Mouse (Mus musculus) embryonic facial prominence, embryonic 13.5 days (tissue): Measurements from ENCODE around the gene Rhob. TPM values are rescaled to one million over a fixed set of nuclear protein-coding genes. Genes with fewer than 3 reads are reported as not detected.

Source experiments
- ATAC-seq: fragments of 200-750 bp; cut with Nextera tagmentation; 2 replicates; pipeline ENCODE4 v1.8.0; 2017; ENCODE audit warnings: low read depth; ENCODE audit not compliant: insufficient number of reproducible peaks, insufficient read depth, low FRiP score, low TSS enrichment
- H3K27ac ChIP-seq: fragments of 300-500 bp; sonication (generic); 2 replicates; pipeline ENCODE4 v1.5.1; 2015; ENCODE audit warnings: moderate library complexity, mild to moderate bottlenecking, inconsistent platforms
- H3K27me3 ChIP-seq: fragments of 300-500 bp; sonication (generic); 2 replicates; pipeline ENCODE4 v1.6.1; 2015; ENCODE audit warnings: mild to moderate bottlenecking, inconsistent platforms
- H3K36me3 ChIP-seq: fragments of 300-500 bp; sonication (generic); 2 replicates; pipeline ENCODE4 v1.6.1; 2015; ENCODE audit warnings: mild to moderate bottlenecking, inconsistent platforms
- H3K4me1 ChIP-seq: fragments of 300-500 bp; sonication (generic); 2 replicates; pipeline ENCODE4 v1.6.1; 2015; ENCODE audit warnings: inconsistent platforms
- H3K4me2 ChIP-seq: fragments of 300-500 bp; sonication (generic); 2 replicates; pipeline ENCODE4 v1.6.1; 2015; ENCODE audit warnings: moderate library complexity, mild to moderate bottlenecking, inconsistent platforms
- H3K4me3 ChIP-seq: fragments of 300-500 bp; sonication (generic); 2 replicates; pipeline ENCODE4 v1.5.1; 2015; ENCODE audit warnings: mild to moderate bottlenecking, inconsistent platforms
- H3K9ac ChIP-seq: fragments of 300-500 bp; sonication (generic); 2 replicates; pipeline ENCODE4 v1.6.1; 2015; ENCODE audit warnings: mild to moderate bottlenecking, inconsistent platforms
- H3K9me3 ChIP-seq: fragments of 300-500 bp; sonication (generic); 2 replicates; pipeline ENCODE4 v1.6.1; 2016; ENCODE audit warnings: inconsistent platforms
- WGBS: fragments of 180-500 bp; shearing (Covaris S2); methylation state at CpG from one replicate; pipeline ENCODE4 v1.1.7; 2015; ENCODE audit warnings: mixed read lengths; 5-methylcytosine and 5-hydroxymethylcytosine counted together
- polyA plus RNA-seq: library from polyadenylated mRNA; unstranded; fragments of >200 nt; fragmentation: Nextera tagmentation; extraction: Ambion mirVana; gene quantifications from 2 replicates; pipeline ENCODE4 v1.2.1, GENCODE M21; 2015

Gene Rhob
- 44.9 and 45.9 TPM in 2 replicates for polyA plus RNA-seq

GRCm38 (mm10) chr12:8499871-8500596, at the start of gene Rhob:
Rhob (minus strand) TSS chr12:8500009.
- Histone ChIP-seq H3K9ac (peak within 1 kb of the TSS; percentile 94), H3K27me3 (no peaks in the 10 kb centered on the region), H3K9me3 (no peaks in the 10 kb centered on the region), H3K4me3 (peak within 1 kb of the TSS; percentile 85), H3K27ac (peak within 1 kb of the TSS; percentile 100), H3K4me1 (peaks cover 42% of the 10 kb centered on the region), H3K4me2 (peak within 1 kb of the TSS; percentile 93), H3K36me3 (no peaks in the 10 kb centered on the region)
- peak; percentile 97 for ATAC-seq
- WGBS: under 1% methylated on average over 56 of the region's 56 CpGs

- Histone ChIP-seq H3K27me3 (no peaks in the 10 kb centered on the region), H3K9me3 (no peaks in the 10 kb centered on the region), H3K27ac (no peak overlapping the region), H3K9ac (no peak overlapping the region), H3K4me3 (no peak overlapping the region), H3K36me3 (no peaks in the 10 kb centered on the region), H3K4me2 (no peak overlapping the region), H3K4me1 (no peaks in the 10 kb centered on the region; the same call in 1 of the 2 replicates)
- 18% methylated on average over 11 of the region's 11 CpGs for WGBS
- no peak for ATAC-seq
Measured at GRCm38 (mm10) chr12:8547357-8547756, 47.5 kb upstream of the Rhob start.

- no peak for ATAC-seq
- WGBS: 88% methylated on average over 6 of the region's 6 CpGs
- H3K9ac ChIP-seq: no peak overlapping the region
Measured at GRCm38 (mm10) chr12:8546801-8547200, 47.0 kb upstream of the Rhob start.

GRCm38 (mm10) chr12:8545066-8545610, 45.3 kb upstream of the Rhob start:
- no peaks in the 10 kb centered on the region for H3K27me3 ChIP-seq
- no peak overlapping the region for H3K9ac ChIP-seq
- H3K36me3 ChIP-seq: no peaks in the 10 kb centered on the region
- 82% methylated on average over 5 of the region's 5 CpGs for WGBS
- H3K27ac ChIP-seq: no peak overlapping the region
- no peak overlapping the region for H3K4me3 ChIP-seq
- no peaks in the 10 kb centered on the region for H3K9me3 ChIP-seq
- no peaks in the 10 kb centered on the region; the same call in 1 of the 2 replicates for H3K4me1 ChIP-seq
- no peak for ATAC-seq
- H3K4me2 ChIP-seq: no peak overlapping the region

More at GRCm38 (mm10) chr12:8546801-8547200, 47.0 kb upstream of the Rhob start:
- H3K4me2 ChIP-seq: no peak overlapping the region
- H3K4me1 ChIP-seq: no peaks in the 10 kb centered on the region; the same call in 1 of the 2 replicates
- no peaks in the 10 kb centered on the region for H3K36me3 ChIP-seq
- H3K4me3 ChIP-seq: no peak overlapping the region
- no peak overlapping the region for H3K27ac ChIP-seq
- H3K27me3 ChIP-seq: no peaks in the 10 kb centered on the region
- H3K9me3 ChIP-seq: no peaks in the 10 kb centered on the region

- Histone ChIP-seq H3K4me3 (no peak overlapping the region), H3K27me3 (no peaks in the 10 kb centered on the region), H3K36me3 (no peaks in the 10 kb centered on the region), H3K9ac (no peak overlapping the region), H3K4me1 (no peaks in the 10 kb centered on the region), H3K4me2 (no peak overlapping the region), H3K27ac (no peak overlapping the region), H3K9me3 (no peaks in the 10 kb centered on the region)
- WGBS: 83% methylated on average over 4 of the region's 4 CpGs
- ATAC-seq: no peak
Measured at GRCm38 (mm10) chr12:8542371-8542770, 42.6 kb upstream of the Rhob start.

- WGBS: 84% methylated on average over 13 of the region's 13 CpGs
- H3K4me2 ChIP-seq: no peak overlapping the region
- H3K36me3 ChIP-seq: no peaks in the 10 kb centered on the region
- no peaks in the 10 kb centered on the region for H3K4me1 ChIP-seq
- no peaks in the 10 kb centered on the region for H3K27me3 ChIP-seq
- H3K9me3 ChIP-seq: no peaks in the 10 kb centered on the region
- ATAC-seq: no peak
- H3K9ac ChIP-seq: no peak overlapping the region
- H3K27ac ChIP-seq: no peak overlapping the region
- H3K4me3 ChIP-seq: no peak overlapping the region
Measured at GRCm38 (mm10) chr12:8539471-8539870, 39.7 kb upstream of the Rhob start.

GRCm38 (mm10) chr12:8537291-8537690, 37.5 kb upstream of the Rhob start:
- no peaks in the 10 kb centered on the region for H3K9me3 ChIP-seq
- WGBS: 84% methylated on average over 5 of the region's 5 CpGs
- no peaks in the 10 kb centered on the region for H3K27me3 ChIP-seq
- H3K36me3 ChIP-seq: no peaks in the 10 kb centered on the region
- H3K4me1 ChIP-seq: no peaks in the 10 kb centered on the region
- no peak overlapping the region for H3K4me2 ChIP-seq
- H3K4me3 ChIP-seq: no peak overlapping the region
- no peak overlapping the region for H3K27ac ChIP-seq
- no peak for ATAC-seq
- H3K9ac ChIP-seq: no peak overlapping the region

GRCm38 (mm10) chr12:8536221-8536965, 36.6 kb upstream of the Rhob start:
- H3K9me3 ChIP-seq: no peaks in the 10 kb centered on the region
- no peaks in the 10 kb centered on the region for H3K4me1 ChIP-seq
- 70% methylated on average over 9 of the region's 9 CpGs for WGBS
- no peak overlapping the region for H3K4me2 ChIP-seq
- H3K9ac ChIP-seq: no peak overlapping the region
- no peaks in the 10 kb centered on the region for H3K36me3 ChIP-seq
- no peak overlapping the region for H3K27ac ChIP-seq
- H3K4me3 ChIP-seq: no peak overlapping the region
- H3K27me3 ChIP-seq: no peaks in the 10 kb centered on the region
- ATAC-seq: no peak

- Histone ChIP-seq H3K27me3 (no peaks in the 10 kb centered on the region), H3K9ac (no peak overlapping the region), H3K27ac (no peak overlapping the region), H3K4me3 (no peak overlapping the region), H3K4me1 (no peaks in the 10 kb centered on the region), H3K36me3 (no peaks in the 10 kb centered on the region), H3K9me3 (no peaks in the 10 kb centered on the region), H3K4me2 (no peak overlapping the region)
- no peak for ATAC-seq
- 76% methylated on average over 7 of the region's 7 CpGs for WGBS
Measured at GRCm38 (mm10) chr12:8535596-8535995, 35.8 kb upstream of the Rhob start.

GRCm38 (mm10) chr12:8534915-8535314, 35.1 kb upstream of the Rhob start:
- Histone ChIP-seq H3K9me3 (no peaks in the 10 kb centered on the region), H3K4me1 (no peaks in the 10 kb centered on the region), H3K4me3 (no peak overlapping the region), H3K27ac (no peak overlapping the region), H3K27me3 (no peaks in the 10 kb centered on the region), H3K36me3 (no peaks in the 10 kb centered on the region), H3K4me2 (no peak overlapping the region), H3K9ac (no peak overlapping the region)
- WGBS: 42% methylated on average over 1 of the region's 1 CpGs
- ATAC-seq: no peak

GRCm38 (mm10) chr12:8527770-8528169, 28.0 kb upstream of the Rhob start:
- no peaks in the 10 kb centered on the region for H3K27me3 ChIP-seq
- ATAC-seq: no peak
- no peak overlapping the region for H3K4me3 ChIP-seq
- H3K4me1 ChIP-seq: no peaks in the 10 kb centered on the region
- no peak overlapping the region for H3K27ac ChIP-seq
- H3K9ac ChIP-seq: no peak overlapping the region
- no peaks in the 10 kb centered on the region for H3K36me3 ChIP-seq
- no peaks in the 10 kb centered on the region for H3K9me3 ChIP-seq
- no peak overlapping the region for H3K4me2 ChIP-seq
- WGBS: 85% methylated on average over 5 of the region's 5 CpGs

GRCm38 (mm10) chr12:8527175-8527574, 27.4 kb upstream of the Rhob start:
- H3K27me3 ChIP-seq: no peaks in the 10 kb centered on the region
- no peaks in the 10 kb centered on the region for H3K4me1 ChIP-seq
- no peak for ATAC-seq
- H3K27ac ChIP-seq: no peak overlapping the region
- no peak overlapping the region for H3K9ac ChIP-seq
- H3K36me3 ChIP-seq: no peaks in the 10 kb centered on the region
- no peak overlapping the region for H3K4me2 ChIP-seq
- no peak overlapping the region for H3K4me3 ChIP-seq
- WGBS: 76% methylated on average over 1 of the region's 1 CpGs
- no peaks in the 10 kb centered on the region for H3K9me3 ChIP-seq
